18 mouse cellular contexts compared by ENCODE assay signal in the genomic region with DNA sequence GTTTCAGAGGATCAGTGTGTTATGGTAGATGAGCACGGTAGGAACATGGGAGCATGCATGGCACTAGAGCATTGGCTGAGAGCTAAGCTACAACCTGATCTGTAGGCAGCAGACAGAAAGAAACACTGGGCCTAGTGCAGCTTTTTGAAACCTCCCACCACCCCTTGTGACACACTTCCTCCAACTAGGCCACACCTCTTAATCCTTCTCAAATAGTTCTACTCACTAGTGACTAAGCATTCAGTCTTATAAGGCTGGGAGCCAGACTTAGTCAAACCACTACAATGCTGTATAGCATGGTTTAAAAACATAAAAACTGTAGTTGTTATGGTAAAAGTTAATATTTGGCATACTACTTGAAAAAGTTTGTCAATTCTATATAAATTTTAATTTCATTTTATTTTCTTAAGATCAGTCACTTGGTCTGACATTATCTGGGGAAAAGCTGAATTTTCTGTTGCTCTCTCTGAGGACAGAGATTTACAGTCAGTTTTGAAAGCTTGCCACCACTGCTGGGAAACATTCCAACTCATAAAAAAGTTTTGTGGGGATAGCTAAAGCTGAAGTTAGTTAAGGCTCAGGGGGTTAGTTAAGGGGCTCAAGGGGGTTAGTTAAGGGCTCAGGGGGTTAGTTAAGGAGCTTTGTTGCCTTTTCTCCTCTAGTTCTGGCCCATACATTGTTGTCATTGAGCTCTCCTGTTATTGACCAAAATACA. TPM values are rescaled to one million over a fixed set of nuclear protein-coding genes. Genes with fewer than 3 reads are reported as not detected.
DNase-seq lines count a peak whose midpoint lies in the region; ATAC-seq and TF ChIP-seq lines count a peak whose summit lies in the region.
"Had no signal": no experiment of that assay in that cellular context is flagged by ENCODE, and none has a peak within 500 bp of the region (broad histone marks: within the 10 kb centered on the region; RNA-seq: fewer than 3 reads in every experiment).

No protein-coding gene starts in this region.

- ATAC-seq in kidney, embryonic 15.5 days (replicated peaks; ENCODE audit: low FRiP score), result no peak
- no peak for ATAC-seq in kidney, embryonic 14.5 days (ENCODE audit: low FRiP score, low TSS enrichment)
- no peak for ATAC-seq in kidney, postnatal 0 days (replicated peaks; ENCODE audit: low FRiP score, low read depth)
- ATAC-seq in hindbrain, embryonic 14.5 days (ENCODE audit: low FRiP score), result no peak
- ATAC-seq: activated CD4-positive, CD25-positive, alpha-beta regulatory T cell, adult 4 months; intestine, embryonic 15.5 days had no signal

- no peak overlapping the region for H3K9ac ChIP-seq in kidney, embryonic 15.5 days
- no peak overlapping the region for H3K9ac ChIP-seq in kidney, embryonic 14.5 days (ENCODE audit: low read depth, low read length)
- H3K9ac ChIP-seq in MEL (ENCODE audit: control insufficient read depth, low read depth, low read length, poor library complexity, severe bottlenecking), result no peak overlapping the region
- H3K9ac ChIP-seq in kidney, postnatal 0 days (ENCODE audit: low read depth, low read length), result no peak overlapping the region
- H3K9ac ChIP-seq in hindbrain, embryonic 14.5 days, result no peak overlapping the region
- H3K9ac ChIP-seq: forebrain, embryonic 12.5 days; intestine, embryonic 15.5 days; lung, embryonic 15.5 days had no signal

- H3K36me3 ChIP-seq in kidney, embryonic 15.5 days, result no peaks in the 10 kb centered on the region
- H3K36me3 ChIP-seq in kidney, embryonic 14.5 days (ENCODE audit: control insufficient read depth, insufficient read depth, low read length), result no peaks in the 10 kb centered on the region
- no peaks in the 10 kb centered on the region for H3K36me3 ChIP-seq in MEL (ENCODE audit: control insufficient read depth in 1 of 2, insufficient read depth in 2 of 2, low read length in 2 of 2)
- no peaks in the 10 kb centered on the region for H3K36me3 ChIP-seq in kidney, postnatal 0 days (ENCODE audit: insufficient read depth, low read length)
- 0 out of 2 replicates have a peak, but pooled peaks cover 5% of the 10 kb centered on the region for H3K36me3 ChIP-seq in hindbrain, embryonic 14.5 days (replicated peaks; ENCODE audit: control insufficient read depth, insufficient read depth)
- H3K36me3 ChIP-seq: intestine, embryonic 15.5 days; lung, embryonic 15.5 days had no signal

- intact Hi-C loops in gastrocnemius, adult 2 months (cut with DNase I), result no loop called here

- H3K4me2 ChIP-seq in kidney, embryonic 15.5 days, result no peak overlapping the region
- H3K4me2 ChIP-seq in kidney, embryonic 14.5 days (replicated peaks; ENCODE audit: low read depth, low read length), result no peak overlapping the region
- H3K4me2 ChIP-seq in kidney, postnatal 0 days (ENCODE audit: low read length), result no peak overlapping the region
- H3K4me2 ChIP-seq in hindbrain, embryonic 14.5 days (replicated peaks), result no peak overlapping the region
- H3K4me2 ChIP-seq: forebrain, embryonic 12.5 days; intestine, embryonic 15.5 days; lung, embryonic 15.5 days; midbrain, embryonic 11.5 days had no signal

- TF ChIP-seq CTCF in gastrocnemius, adult 2 months (IDR thresholded peaks at IDR 0.05), result no peak
- TF ChIP-seq CTCF in MEL (IDR thresholded peaks at IDR 0.05 in 2 of 3, conservative IDR thresholded peaks at IDR 0.05 in 1 of 3; ENCODE audit: control insufficient read depth in 1 of 3, insufficient read depth in 1 of 3, low read depth in 2 of 3, low read length in 3 of 3, poor library complexity in 1 of 3, severe bottlenecking in 1 of 3), result no peak
- TF ChIP-seq CTCF in kidney, postnatal 0 days (IDR thresholded peaks at IDR 0.05; ENCODE audit: low read depth), result no peak

- DNase-seq in gastrocnemius, postnatal 10 days, result peak; percentile 27
- no peak for DNase-seq in gastrocnemius, adult 2 months
- DNase-seq in MEL (ENCODE audit: low read depth, low spot score), result peak; percentile 10
- DNase-seq in kidney, postnatal 0 days (ENCODE audit: low spot score), result peak; percentile 55
- DNase-seq in layer of hippocampus, adult 9-11 months, result no peak
- no peak for DNase-seq in hindbrain, embryonic 14.5 days (ENCODE audit: low spot score)
- DNase-seq: B cell, adult 2 months; spleen, adult 18-20 months had no signal

- 100% methylated on average over 1 of the region's 1 CpGs for WGBS in kidney, embryonic 15.5 days
- 95% methylated on average over 1 of the region's 1 CpGs for WGBS in kidney, embryonic 14.5 days
- WGBS in kidney, postnatal 0 days, result 97% methylated on average over 1 of the region's 1 CpGs
- WGBS in hindbrain, embryonic 14.5 days, result 100% methylated on average over 1 of the region's 1 CpGs

- no peak overlapping the region for H3K27ac ChIP-seq in gastrocnemius, adult 2 months
- 0 out of 2 replicates have a peak overlapping the region, but pooled peaks have one; percentile 27 for H3K27ac ChIP-seq in kidney, embryonic 15.5 days
- no peak overlapping the region for H3K27ac ChIP-seq in kidney, embryonic 14.5 days (ENCODE audit: low read depth, low read length)
- no peak overlapping the region for H3K27ac ChIP-seq in MEL (ENCODE audit: control insufficient read depth, low read depth, low read length)
- H3K27ac ChIP-seq in kidney, postnatal 0 days, result no peak overlapping the region
- no peak overlapping the region for H3K27ac ChIP-seq in hindbrain, embryonic 14.5 days
- H3K27ac ChIP-seq: forebrain, embryonic 12.5 days; hindbrain, embryonic 10.5 days; intestine, embryonic 15.5 days; lung, embryonic 15.5 days; stomach, postnatal 0 days had no signal

- peaks cover 10% of the 10 kb centered on the region; the same call in 1 of the 2 replicates for H3K4me1 ChIP-seq in kidney, embryonic 15.5 days
- H3K4me1 ChIP-seq in kidney, embryonic 14.5 days (ENCODE audit: control insufficient read depth, insufficient read depth, low read length), result no peaks in the 10 kb centered on the region
- no peaks in the 10 kb centered on the region for H3K4me1 ChIP-seq in MEL (ENCODE audit: control insufficient read depth in 1 of 2, insufficient read depth in 2 of 2, low read length in 2 of 2)
- peaks cover 8% of the 10 kb centered on the region for H3K4me1 ChIP-seq in kidney, postnatal 0 days (replicated peaks; ENCODE audit: insufficient read depth, low read length)
- H3K4me1 ChIP-seq in hindbrain, embryonic 14.5 days (replicated peaks; ENCODE audit: control insufficient read depth, insufficient read depth, low read length), result no peaks in the 10 kb centered on the region
- H3K4me1 ChIP-seq: forebrain, embryonic 12.5 days; hindbrain, embryonic 10.5 days; lung, embryonic 15.5 days had no signal

- TF ChIP-seq POLR2A in MEL (IDR thresholded peaks at IDR 0.05; ENCODE audit: control insufficient read depth in 1 of 2, insufficient read depth in 1 of 2, low read depth in 1 of 2, low read length in 2 of 2, poor library complexity in 1 of 2), result no peak

- no peak for TF ChIP-seq RAD21 in MEL (IDR thresholded peaks at IDR 0.05; ENCODE audit: low read depth, low read length)

- H3K79me2 ChIP-seq in MEL (ENCODE audit: control insufficient read depth, insufficient read depth, low read length, poor library complexity), result peaks cover 2% of the 10 kb centered on the region; the same call in 1 of the 2 replicates

- H3K27me3 ChIP-seq in kidney, embryonic 15.5 days, result no peaks in the 10 kb centered on the region
- no peaks in the 10 kb centered on the region for H3K27me3 ChIP-seq in kidney, embryonic 14.5 days (ENCODE audit: control insufficient read depth, insufficient read depth, low read length)
- H3K27me3 ChIP-seq in MEL (ENCODE audit: control insufficient read depth in 1 of 2, insufficient read depth in 2 of 2, low read length in 2 of 2), result no peaks in the 10 kb centered on the region
- no peaks in the 10 kb centered on the region for H3K27me3 ChIP-seq in kidney, postnatal 0 days (ENCODE audit: insufficient read depth, low read length)
- no peaks in the 10 kb centered on the region for H3K27me3 ChIP-seq in hindbrain, embryonic 14.5 days (ENCODE audit: control insufficient read depth, insufficient read depth, low read length)
- H3K27me3 ChIP-seq: forebrain, embryonic 12.5 days; intestine, embryonic 15.5 days; lung, embryonic 15.5 days had no signal

- TF ChIP-seq EP300 in MEL (IDR thresholded peaks at IDR 0.05; ENCODE audit: low read depth in 1 of 2, low read length in 2 of 2), result no peak

- 0 out of 2 replicates have a peak, but pooled peaks cover 3% of the 10 kb centered on the region for H3K9me3 ChIP-seq in kidney, embryonic 15.5 days (replicated peaks)
- H3K9me3 ChIP-seq in kidney, embryonic 14.5 days (ENCODE audit: control insufficient read depth, low read length), result no peaks in the 10 kb centered on the region; the same call in 1 of the 2 replicates
- no peaks in the 10 kb centered on the region for H3K9me3 ChIP-seq in MEL (replicated peaks; ENCODE audit: insufficient read depth, low read length)
- H3K9me3 ChIP-seq in kidney, postnatal 0 days (replicated peaks; ENCODE audit: low read length), result no peaks in the 10 kb centered on the region
- H3K9me3 ChIP-seq in hindbrain, embryonic 14.5 days (ENCODE audit: control insufficient read depth, low read length), result 0 out of 2 replicates have a peak, but pooled peaks cover 6% of the 10 kb centered on the region
- H3K9me3 ChIP-seq: forebrain, embryonic 12.5 days; intestine, embryonic 15.5 days; lung, embryonic 15.5 days had no signal

- H3K4me3 ChIP-seq in gastrocnemius, adult 2 months, result no peak overlapping the region
- H3K4me3 ChIP-seq in kidney, embryonic 15.5 days (replicated peaks), result no peak overlapping the region
- no peak overlapping the region for H3K4me3 ChIP-seq in kidney, embryonic 14.5 days (ENCODE audit: low read length)
- H3K4me3 ChIP-seq in MEL (ENCODE audit: control insufficient read depth in 1 of 2, insufficient read depth in 1 of 2, low read depth in 2 of 2, low read length in 2 of 2), result no peak overlapping the region
- H3K4me3 ChIP-seq in kidney, postnatal 0 days (replicated peaks; ENCODE audit: low read depth, low read length), result no peak overlapping the region
- no peak overlapping the region for H3K4me3 ChIP-seq in hindbrain, embryonic 14.5 days (replicated peaks; ENCODE audit: low read length)
- H3K4me3 ChIP-seq: forebrain, embryonic 12.5 days; hindbrain, embryonic 10.5 days; intestine, embryonic 15.5 days; lung, embryonic 15.5 days had no signal

RNA-seq across cellular contexts. Expression of a gene that starts 7.0 kb away (rescaled TPM):
- 10 to 100 TPM; 20.9 to 26.6 TPM for total RNA-seq in gastrocnemius, postnatal 10 days (2021)
- 1 to 10 TPM; 3.4 to 6.3 TPM for total RNA-seq in gastrocnemius, adult 2 months (2021)
- 28.5 and 29.1 TPM in 2 replicates for polyA plus RNA-seq in kidney, embryonic 15.5 days (2015; fragmentation: Nextera tagmentation; extraction: Ambion mirVana)
- polyA plus RNA-seq in kidney, embryonic 14.5 days (2014; fragmentation: Nextera tagmentation; extraction: Ambion mirVana), result 18.4 and 25.8 TPM in 2 replicates
- 0.65 and 1.5 TPM in 2 replicates for total RNA-seq in MEL (2012; rRNA removed)
- polyA plus RNA-seq in MEL (2012; ENCODE audit: insufficient read depth in 1 of 2, insufficient read length in 2 of 2, low read depth in 1 of 2, low replicate concordance in 2 of 2, missing spikeins in 1 of 2), result 1 to 10 TPM in 1 of 2 experiments, not detected in 1; 1.8 TPM
- polyA plus RNA-seq in kidney, postnatal 0 days (2015; fragmentation: Nextera tagmentation; extraction: Ambion mirVana), result 19.8 and 20.8 TPM in 2 replicates
- polyA plus RNA-seq in hindbrain, embryonic 14.5 days (2014; fragmentation: Nextera tagmentation; extraction: Ambion mirVana), result 11.7 and 13.1 TPM in 2 replicates
- polyA plus RNA-seq: activated CD4-positive, CD25-positive, alpha-beta regulatory T cell, adult 4 months had no signal

RNA-seq across cellular contexts. Expression of a gene that starts 9.2 kb away (rescaled TPM):
- total RNA-seq in gastrocnemius, postnatal 10 days (2021), result 1 to 10 TPM; 6.0 to 7.5 TPM
- 1 to 10 TPM; 3.3 to 4.0 TPM for total RNA-seq in gastrocnemius, adult 2 months (2021)
- polyA plus RNA-seq in kidney, embryonic 15.5 days (2015; fragmentation: Nextera tagmentation; extraction: Ambion mirVana), result 8.9 and 9.8 TPM in 2 replicates
- polyA plus RNA-seq in kidney, embryonic 14.5 days (2014; fragmentation: Nextera tagmentation; extraction: Ambion mirVana), result 7.8 and 14.6 TPM in 2 replicates
- 16.6 and 16.8 TPM in 2 replicates for total RNA-seq in MEL (2012; rRNA removed)
- 10 to 100 TPM in 1 of 2 experiments, not detected in 1; 11.6 TPM for polyA plus RNA-seq in MEL (2012; ENCODE audit: insufficient read depth in 1 of 2, insufficient read length in 2 of 2, low read depth in 1 of 2, low replicate concordance in 2 of 2, missing spikeins in 1 of 2)
- polyA plus RNA-seq in kidney, postnatal 0 days (2015; fragmentation: Nextera tagmentation; extraction: Ambion mirVana), result 9.5 and 9.8 TPM in 2 replicates
- 13.0 and 14.0 TPM in 2 replicates for polyA plus RNA-seq in hindbrain, embryonic 14.5 days (2014; fragmentation: Nextera tagmentation; extraction: Ambion mirVana)

RNA-seq across cellular contexts. Expression of a gene that starts 37.9 kb away (rescaled TPM):
- 10 to 100 TPM; 14.3 to 15.9 TPM for total RNA-seq in gastrocnemius, postnatal 10 days (2021)
- total RNA-seq in gastrocnemius, adult 2 months (2021), result 1 to 10 TPM; 1.4 to 1.6 TPM
- polyA plus RNA-seq in kidney, embryonic 15.5 days (2015; fragmentation: Nextera tagmentation; extraction: Ambion mirVana), result 6.2 and 8.6 TPM in 2 replicates
- polyA plus RNA-seq in kidney, embryonic 14.5 days (2014; fragmentation: Nextera tagmentation; extraction: Ambion mirVana), result 5.2 and 6.3 TPM in 2 replicates
- total RNA-seq in MEL (2012; rRNA removed), result not detected in 2 replicates
- polyA plus RNA-seq in MEL (2012; ENCODE audit: insufficient read depth in 1 of 2, insufficient read length in 2 of 2, low read depth in 1 of 2, low replicate concordance in 2 of 2, missing spikeins in 1 of 2), result not detected
- polyA plus RNA-seq in kidney, postnatal 0 days (2015; fragmentation: Nextera tagmentation; extraction: Ambion mirVana), result 7.0 and 8.2 TPM in 2 replicates
- polyA plus RNA-seq in hindbrain, embryonic 14.5 days (2014; fragmentation: Nextera tagmentation; extraction: Ambion mirVana), result 103 and 105 TPM in 2 replicates
- polyA plus RNA-seq: activated CD4-positive, CD25-positive, alpha-beta regulatory T cell, adult 4 months; G1E had no signal

Comparison
In these comparisons a context has a peak if more than half of its experiments do, and no peak if none do; other contexts are left out.
1. DNase-seq: peak in gastrocnemius, postnatal 10 days (single experiment), MEL (single experiment) and kidney, postnatal 0 days (single experiment); none in gastrocnemius, adult 2 months (single experiment), layer of hippocampus, adult 9-11 months (single experiment) and hindbrain, embryonic 14.5 days (single experiment).
2. RNA of a gene that starts 37.9 kb away (polyA plus RNA-seq): 103 to 105 TPM in hindbrain, embryonic 14.5 days; 6.2 to 8.6 TPM in kidney, embryonic 15.5 days, 7.0 to 8.2 TPM in kidney, postnatal 0 days, 5.2 to 6.3 TPM in kidney, embryonic 14.5 days and not detected in MEL; every median in the first group is over 10 times any median in the second.